Mouse (Mus musculus): ENCODE results near the gene Zfp239. TPM values are rescaled to one million over a fixed set of nuclear protein-coding genes. Genes with fewer than 3 reads are reported as not detected.

The Zfp239 gene
- total and polyA plus RNA-seq, 3 experiments, result 18.6 to 20.4 TPM; not detected in 1

DNA sequence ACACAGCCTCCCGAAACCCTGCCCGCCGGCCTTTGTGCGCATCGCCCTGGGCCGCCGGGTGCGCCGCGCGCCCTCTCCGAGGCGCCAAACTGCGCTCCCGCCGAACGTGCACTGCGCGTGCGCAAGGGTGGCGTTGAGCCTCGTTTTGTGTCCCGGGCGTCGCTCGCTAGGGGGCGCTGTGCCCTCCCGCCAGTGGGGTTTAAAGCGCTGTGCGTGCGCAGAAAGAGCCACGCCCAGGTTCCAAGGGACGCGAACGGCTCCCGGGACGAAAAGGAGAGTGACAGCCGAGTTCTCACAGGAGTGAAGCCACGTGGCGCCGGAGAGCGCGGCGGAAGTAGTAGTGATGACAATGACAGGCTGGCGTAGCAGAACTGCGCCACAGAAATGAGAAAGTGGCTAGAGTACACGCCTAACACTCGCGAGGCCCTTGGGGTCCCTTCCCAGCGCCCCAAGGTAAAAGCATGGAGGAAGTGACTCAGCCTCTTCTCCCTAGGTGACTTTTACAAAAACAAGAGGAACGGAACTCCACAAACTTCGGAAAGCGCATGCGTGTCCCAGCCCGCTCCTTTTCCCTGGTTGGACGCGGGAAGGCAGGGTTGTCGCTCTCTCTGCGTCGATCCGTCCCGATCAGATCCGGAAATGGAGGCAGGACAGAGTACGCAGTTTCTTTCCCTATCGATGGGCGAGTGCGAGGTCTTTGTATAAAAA, 17.7 kb downstream of the Zfp239 start (continued):
- peak; percentile 99 for TF ChIP-seq MAX (IDR thresholded peaks at IDR 0.05; ENCODE audit: low read length)
- TF ChIP-seq JUND (IDR thresholded peaks at IDR 0.05; ENCODE audit: low read depth, low read length), result no peak
- no peak for TF ChIP-seq UBTF (IDR thresholded peaks at IDR 0.05; ENCODE audit: borderline replicate concordance, insufficient read depth, low read depth, low read length)

GRCm38 (mm10) chr6:117880394-117880838, 18.5 kb downstream of the Zfp239 start:
- peak; percentile 61 for DNase-seq (ENCODE audit: low read depth, low spot score)
- H3K9ac ChIP-seq (ENCODE audit: control insufficient read depth, low read depth, low read length, poor library complexity, severe bottlenecking), result peak overlapping the region; percentile 96
- peak overlapping the region; percentile 47 to 56 for H3K4me3 ChIP-seq (ENCODE audit: control insufficient read depth in 1 of 2, insufficient read depth in 1 of 2, low read depth in 2 of 2, low read length in 2 of 2)
- H3K27me3 ChIP-seq (ENCODE audit: control insufficient read depth in 1 of 2, insufficient read depth in 2 of 2, low read length in 2 of 2), result no peaks in the 10 kb centered on the region
- peak overlapping the region; percentile 99 for H3K27ac ChIP-seq (ENCODE audit: control insufficient read depth, low read depth, low read length)
- peaks cover 0 to 22% of the 10 kb centered on the region in 2 experiments; a peak in 2 of 4 replicates for H3K36me3 ChIP-seq (ENCODE audit: control insufficient read depth in 1 of 2, insufficient read depth in 2 of 2, low read length in 2 of 2)
- peaks cover 11% of the 10 kb centered on the region for H3K79me2 ChIP-seq (ENCODE audit: control insufficient read depth, insufficient read depth, low read length, poor library complexity)
- H3K9me3 ChIP-seq (replicated peaks; ENCODE audit: insufficient read depth, low read length), result no peaks in the 10 kb centered on the region
- H3K4me1 ChIP-seq (ENCODE audit: control insufficient read depth in 1 of 2, insufficient read depth in 2 of 2, low read length in 2 of 2), result peaks cover 10 to 19% of the 10 kb centered on the region in 2 experiments
- peak; percentile 13; the same call in 1 of the 2 replicates for TF ChIP-seq ETS1 (IDR thresholded peaks at IDR 0.05; ENCODE audit: low read depth, low read length)
- no peak for TF ChIP-seq MAFK (IDR thresholded peaks at IDR 0.05; ENCODE audit: borderline replicate concordance, low read depth, low read length)
- no peak for TF ChIP-seq CTCF (IDR thresholded peaks at IDR 0.05 in 2 of 3, conservative IDR thresholded peaks at IDR 0.05 in 1 of 3; ENCODE audit: control insufficient read depth in 1 of 3, insufficient read depth in 1 of 3, low read depth in 2 of 3, low read length in 3 of 3, poor library complexity in 1 of 3, severe bottlenecking in 1 of 3)
- TF ChIP-seq RCOR1 (IDR thresholded peaks at IDR 0.05; ENCODE audit: low read depth, low read length), result no peak
- TF ChIP-seq MYC (IDR thresholded peaks at IDR 0.05; ENCODE audit: low read depth, low read length), result no peak
- TF ChIP-seq CHD1 (IDR thresholded peaks at IDR 0.05; ENCODE audit: low read depth, low read length), result peak; percentile 90; the same call in 1 of the 2 replicates

GRCm38 (mm10) chr6:117881229-117881628, 19.3 kb downstream of the Zfp239 start:
- TF ChIP-seq ZKSCAN1 (IDR thresholded peaks at IDR 0.05; ENCODE audit: low read depth, low read length), result no peak
- no peak for TF ChIP-seq E2F4 (IDR thresholded peaks at IDR 0.05; ENCODE audit: borderline replicate concordance, low read depth, low read length)
- TF ChIP-seq MAX (IDR thresholded peaks at IDR 0.05; ENCODE audit: low read length), result no peak
- TF ChIP-seq ZMIZ1 (IDR thresholded peaks at IDR 0.05; ENCODE audit: low read depth, low read length), result peak; percentile 13; the same call in 1 of the 2 replicates
- no peak for TF ChIP-seq RAD21 (IDR thresholded peaks at IDR 0.05; ENCODE audit: low read depth, low read length)
- Histone ChIP-seq H3K36me3 (ENCODE audit: control insufficient read depth in 1 of 2, insufficient read depth in 2 of 2, low read length in 2 of 2) (peaks cover 0 to 24% of the 10 kb centered on the region in 2 experiments; a peak in 2 of 4 replicates), H3K79me2 (ENCODE audit: control insufficient read depth, insufficient read depth, low read length, poor library complexity) (peaks cover 11% of the 10 kb centered on the region), H3K4me3 (ENCODE audit: control insufficient read depth in 1 of 2, insufficient read depth in 1 of 2, low read depth in 2 of 2, low read length in 2 of 2) (peak overlapping the region; percentile 47 to 56; a peak in 3 of 4 replicates), H3K27ac (ENCODE audit: control insufficient read depth, low read depth, low read length) (peak overlapping the region; percentile 99), H3K9me3 (replicated peaks; ENCODE audit: insufficient read depth, low read length) (no peaks in the 10 kb centered on the region), H3K27me3 (ENCODE audit: control insufficient read depth in 1 of 2, insufficient read depth in 2 of 2, low read length in 2 of 2) (no peaks in the 10 kb centered on the region), H3K9ac (ENCODE audit: control insufficient read depth, low read depth, low read length, poor library complexity, severe bottlenecking) (peak overlapping the region; percentile 96), H3K4me1 (ENCODE audit: control insufficient read depth in 1 of 2, insufficient read depth in 2 of 2, low read length in 2 of 2) (peaks cover 10 to 19% of the 10 kb centered on the region in 2 experiments)
- peak; percentile 39 for DNase-seq (ENCODE audit: low read depth, low spot score)
